Mouse (Mus musculus): ENCODE results near the gene Dek.

DNA sequence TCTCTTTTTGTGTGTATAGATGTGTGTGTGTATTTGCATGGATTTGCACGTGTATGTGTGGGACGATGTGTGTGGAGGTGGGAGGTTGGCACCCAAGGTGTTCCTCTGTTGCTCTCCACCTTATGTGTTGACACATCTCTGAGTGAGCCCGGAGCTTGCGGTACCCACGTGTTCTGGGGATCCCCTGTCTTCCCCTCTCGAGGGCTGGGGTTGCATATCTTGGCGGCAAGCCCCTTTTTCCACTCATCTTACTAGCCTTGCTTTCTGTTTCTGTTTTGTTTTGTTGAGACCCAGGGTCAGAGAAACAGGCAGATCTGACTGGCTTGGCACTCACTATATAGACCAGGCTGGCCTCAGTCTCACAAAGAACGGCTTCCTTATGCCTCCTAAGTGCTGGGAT lies 27.1 kb upstream of the Dek start:
- no peak for TF ChIP-seq CTCF (IDR thresholded peaks at IDR 0.05; ENCODE audit: borderline replicate concordance, insufficient read depth, low read depth, low read length)
- no peak for TF ChIP-seq POLR2A (IDR thresholded peaks at IDR 0.05; ENCODE audit: borderline replicate concordance, insufficient read depth, low read length)
